Mouse (Mus musculus) CH12.LX (cell line): ENCODE results near the gene Zfp94.

Experiments used
- CHD2 ChIP-seq: IDR thresholded peaks from 2 replicates; pipeline ENCODE4 v1.6.1; 2011; ENCODE audit warnings: low read length, improper control_type of control experiment
- CTCF ChIP-seq, 2 experiments: IDR thresholded peaks in 1 of 2; conservative IDR thresholded peaks in 1 of 2; 2 replicates each; pipeline ENCODE4 v1.5.1; 2011 to 2012; ENCODE audit warnings: low read depth in 2 of 2, low read length in 2 of 2, improper control_type of control experiment in 1 of 2, inconsistent platforms in 1 of 2, mild to moderate bottlenecking in 1 of 2, moderate library complexity in 1 of 2
- E2F4 ChIP-seq: IDR thresholded peaks from 2 replicates; pipeline ENCODE4 v1.6.1; 2011; ENCODE audit warnings: low read depth, low read length, improper control_type of control experiment; ENCODE audit not compliant: insufficient replicate concordance
- ETS1 ChIP-seq: conservative IDR thresholded peaks from 2 replicates; pipeline ENCODE4 v1.6.1; 2012; ENCODE audit warnings: low read depth, mild to moderate bottlenecking, inconsistent platforms, low read length, improper control_type of control experiment, moderate library complexity
- HCFC1 ChIP-seq: IDR thresholded peaks from 2 replicates; pipeline ENCODE4 v1.6.1; 2012; ENCODE audit warnings: low read depth, mild to moderate bottlenecking, inconsistent platforms, low read length, improper control_type of control experiment
- POLR2A ChIP-seq: IDR thresholded peaks from 2 replicates; pipeline ENCODE4 v1.6.1; 2011; ENCODE audit warnings: low read depth, mild to moderate bottlenecking, improper control_type of control experiment, low read length
- RCOR1 ChIP-seq: conservative IDR thresholded peaks from 2 replicates; pipeline ENCODE4 v1.6.1; 2012; ENCODE audit warnings: low read depth, mild to moderate bottlenecking, inconsistent platforms, low read length, improper control_type of control experiment
- TCF12 ChIP-seq: IDR thresholded peaks from 2 replicates; pipeline ENCODE4 v1.6.1; 2014; ENCODE audit warnings: low read depth, mild to moderate bottlenecking, inconsistent platforms, low read length, improper control_type of control experiment
- UBTF ChIP-seq: IDR thresholded peaks from 2 replicates; pipeline ENCODE4 v1.6.1; 2012; ENCODE audit warnings: low read depth, mild to moderate bottlenecking, inconsistent platforms, low read length, improper control_type of control experiment, moderate library complexity

GRCm38 (mm10) chr7:24274456-24274855 lies 42.0 kb downstream of the Zfp94 start:
- TF ChIP-seq CHD2 (no peak), UBTF (no peak), TCF12 (no peak), E2F4 (no peak), RCOR1 (no peak), HCFC1 (no peak), ETS1 (no peak), CTCF (conservative IDR thresholded peaks at IDR 0.05 in 1 of 2, IDR thresholded peaks at IDR 0.05 in 1 of 2; ENCODE audit: low read depth in 2 of 2, low read length in 2 of 2) (no peak), POLR2A (no peak)
